Mouse (Mus musculus): ENCODE data around the gene BC017158. TPM values are rescaled to one million over a fixed set of nuclear protein-coding genes. Genes with fewer than 3 reads are reported as not detected.

BC017158 gene
- polyA plus RNA-seq, 1 experiment: 54.1 TPM

GRCm38 (mm10) chr7:128267813-128268212 lies 30.2 kb downstream of the BC017158 start:
- H3K36me3 ChIP-seq (ENCODE audit: control insufficient read depth, insufficient read depth, low read length): peaks cover 4% of the 10 kb centered on the region; the same call in 1 of the 2 replicates

GRCm38 (mm10) chr7:128267391-128267790 lies 30.6 kb downstream of the BC017158 start:
- peaks cover 4% of the 10 kb centered on the region; the same call in 1 of the 2 replicates for H3K36me3 ChIP-seq (ENCODE audit: control insufficient read depth, insufficient read depth, low read length)
- 71% methylated on average over 13 of the region's 13 CpGs for WGBS
- H3K27me3 ChIP-seq (ENCODE audit: control insufficient read depth, insufficient read depth, low read length): no peaks in the 10 kb centered on the region
- no peaks in the 10 kb centered on the region for H3K4me1 ChIP-seq (replicated peaks; ENCODE audit: control insufficient read depth, insufficient read depth, low read length)
- DNase-seq: no peak
- no peak overlapping the region for H3K27ac ChIP-seq (ENCODE audit: control insufficient read depth, insufficient read depth, low read length)
- TF ChIP-seq CTCF (IDR thresholded peaks at IDR 0.05; ENCODE audit: borderline replicate concordance, control insufficient read depth, extremely low read depth, insufficient read depth, low read length, poor library complexity): no peak
- TF ChIP-seq POLR2A (IDR thresholded peaks at IDR 0.05; ENCODE audit: control insufficient read depth, extremely low read depth, insufficient read depth, low read length, poor library complexity): no peak
- no peak overlapping the region for H3K4me3 ChIP-seq (ENCODE audit: control insufficient read depth, insufficient read depth, low read length)

More at GRCm38 (mm10) chr7:128267813-128268212, 30.2 kb downstream of the BC017158 start:
- H3K4me1 ChIP-seq (replicated peaks; ENCODE audit: control insufficient read depth, insufficient read depth, low read length): no peaks in the 10 kb centered on the region
- no peak overlapping the region for H3K4me3 ChIP-seq (ENCODE audit: control insufficient read depth, insufficient read depth, low read length)
- H3K27me3 ChIP-seq (ENCODE audit: control insufficient read depth, insufficient read depth, low read length): no peaks in the 10 kb centered on the region
- 88% methylated on average over 7 of the region's 7 CpGs for WGBS
- no peak overlapping the region for H3K27ac ChIP-seq (ENCODE audit: control insufficient read depth, insufficient read depth, low read length)
- TF ChIP-seq POLR2A (IDR thresholded peaks at IDR 0.05; ENCODE audit: control insufficient read depth, extremely low read depth, insufficient read depth, low read length, poor library complexity): no peak
- DNase-seq: no peak

- Histone ChIP-seq H3K27ac (ENCODE audit: control insufficient read depth, insufficient read depth, low read length) (no peak overlapping the region), H3K27me3 (ENCODE audit: control insufficient read depth, insufficient read depth, low read length) (no peaks in the 10 kb centered on the region), H3K4me1 (replicated peaks; ENCODE audit: control insufficient read depth, insufficient read depth, low read length) (no peaks in the 10 kb centered on the region), H3K4me3 (ENCODE audit: control insufficient read depth, insufficient read depth, low read length) (no peak overlapping the region), H3K36me3 (ENCODE audit: control insufficient read depth, insufficient read depth, low read length) (no peaks in the 10 kb centered on the region)
- WGBS: 84% methylated on average over 5 of the region's 5 CpGs
- DNase-seq: no peak
- TF ChIP-seq CTCF (IDR thresholded peaks at IDR 0.05; ENCODE audit: borderline replicate concordance, control insufficient read depth, extremely low read depth, insufficient read depth, low read length, poor library complexity) (no peak), POLR2A (IDR thresholded peaks at IDR 0.05; ENCODE audit: control insufficient read depth, extremely low read depth, insufficient read depth, low read length, poor library complexity) (no peak)
These were observed 31.9 kb downstream of the BC017158 start for GRCm38 (mm10) chr7:128266056-128266455.

GRCm38 (mm10) chr7:128265411-128265810 lies 32.6 kb downstream of the BC017158 start, which contains the start of gene Slc5a2:
Gene Slc5a2 (plus strand): TSS chr7:128265657.
- DNase-seq: no peak
- H3K27ac ChIP-seq (ENCODE audit: control insufficient read depth, insufficient read depth, low read length): no peak within 1 kb of the TSS
- TF ChIP-seq CTCF (IDR thresholded peaks at IDR 0.05; ENCODE audit: borderline replicate concordance, control insufficient read depth, extremely low read depth, insufficient read depth, low read length, poor library complexity): no peak
- no peak for TF ChIP-seq POLR2A (IDR thresholded peaks at IDR 0.05; ENCODE audit: control insufficient read depth, extremely low read depth, insufficient read depth, low read length, poor library complexity)
- WGBS: 92% methylated on average over 6 of the region's 6 CpGs
- H3K27me3 ChIP-seq (ENCODE audit: control insufficient read depth, insufficient read depth, low read length): no peaks in the 10 kb centered on the region
- H3K36me3 ChIP-seq (ENCODE audit: control insufficient read depth, insufficient read depth, low read length): no peaks in the 10 kb centered on the region
- H3K4me3 ChIP-seq (ENCODE audit: control insufficient read depth, insufficient read depth, low read length): no peak within 1 kb of the TSS
- no peaks in the 10 kb centered on the region for H3K4me1 ChIP-seq (replicated peaks; ENCODE audit: control insufficient read depth, insufficient read depth, low read length)

GRCm38 (mm10) chr7:128256783-128257334 lies 41.1 kb downstream of the BC017158 start:
- H3K27ac ChIP-seq (ENCODE audit: control insufficient read depth, insufficient read depth, low read length): no peak overlapping the region
- WGBS: 68% methylated on average over 5 of the region's 5 CpGs

DNA sequence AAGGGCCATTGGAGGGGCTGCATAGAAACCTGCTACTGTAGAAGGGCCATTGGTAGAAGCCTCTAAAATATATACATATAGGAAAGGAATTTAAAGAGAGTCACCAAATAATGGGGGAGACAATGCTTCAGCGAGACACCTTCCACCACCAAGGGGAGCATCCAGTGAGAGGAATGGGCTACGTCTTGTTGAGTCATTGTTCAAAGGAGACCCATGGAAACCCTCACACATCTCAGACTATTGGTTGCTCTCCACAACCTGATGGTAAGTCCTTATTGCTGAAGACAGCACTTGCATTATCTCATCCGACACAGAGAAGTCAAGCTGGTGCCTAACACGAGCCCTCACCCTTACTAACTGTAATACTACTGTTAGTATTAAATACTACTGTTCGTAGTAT lies 42.2 kb downstream of the BC017158 start:
- no peaks in the 10 kb centered on the region for H3K36me3 ChIP-seq (ENCODE audit: control insufficient read depth, insufficient read depth, low read length)
- no peak for TF ChIP-seq POLR2A (IDR thresholded peaks at IDR 0.05; ENCODE audit: control insufficient read depth, extremely low read depth, insufficient read depth, low read length, poor library complexity)
- TF ChIP-seq CTCF (IDR thresholded peaks at IDR 0.05; ENCODE audit: borderline replicate concordance, control insufficient read depth, extremely low read depth, insufficient read depth, low read length, poor library complexity): no peak
- H3K27ac ChIP-seq (ENCODE audit: control insufficient read depth, insufficient read depth, low read length): no peak overlapping the region
- no peaks in the 10 kb centered on the region for H3K27me3 ChIP-seq (ENCODE audit: control insufficient read depth, insufficient read depth, low read length)
- DNase-seq: no peak
- peaks cover 12% of the 10 kb centered on the region for H3K4me1 ChIP-seq (replicated peaks; ENCODE audit: control insufficient read depth, insufficient read depth, low read length)
- WGBS: 97% methylated on average over 5 of the region's 5 CpGs
- no peak overlapping the region for H3K4me3 ChIP-seq (ENCODE audit: control insufficient read depth, insufficient read depth, low read length)

More at GRCm38 (mm10) chr7:128256783-128257334, 41.1 kb downstream of the BC017158 start:
- DNase-seq: no peak
- Histone ChIP-seq H3K27me3 (ENCODE audit: control insufficient read depth, insufficient read depth, low read length) (no peaks in the 10 kb centered on the region), H3K4me3 (ENCODE audit: control insufficient read depth, insufficient read depth, low read length) (no peak overlapping the region), H3K36me3 (ENCODE audit: control insufficient read depth, insufficient read depth, low read length) (no peaks in the 10 kb centered on the region), H3K4me1 (replicated peaks; ENCODE audit: control insufficient read depth, insufficient read depth, low read length) (peaks cover 11% of the 10 kb centered on the region)
- no peak for TF ChIP-seq CTCF (IDR thresholded peaks at IDR 0.05; ENCODE audit: borderline replicate concordance, control insufficient read depth, extremely low read depth, insufficient read depth, low read length, poor library complexity)
- no peak for TF ChIP-seq POLR2A (IDR thresholded peaks at IDR 0.05; ENCODE audit: control insufficient read depth, extremely low read depth, insufficient read depth, low read length, poor library complexity)

DNA sequence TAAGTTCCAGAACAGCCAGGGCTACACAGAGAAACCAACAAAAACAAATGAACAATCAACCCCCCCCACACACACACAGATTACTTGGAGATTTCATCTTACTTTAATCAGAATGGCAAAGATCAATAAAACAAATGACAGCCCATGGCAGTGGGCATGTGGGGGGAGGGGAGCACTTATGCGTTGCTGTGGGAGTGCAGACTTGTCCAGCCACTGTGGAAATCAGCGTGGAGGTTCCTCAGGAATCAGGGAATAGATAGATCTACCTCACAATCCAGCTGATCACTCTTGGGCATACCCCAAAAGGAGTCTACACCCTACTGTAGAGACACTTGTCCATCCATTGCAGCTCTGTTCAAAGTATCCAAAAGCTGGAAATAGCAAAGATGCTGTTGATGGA lies 43.0 kb downstream of the BC017158 start:
- DNase-seq: no peak
- Histone ChIP-seq H3K4me3 (ENCODE audit: control insufficient read depth, insufficient read depth, low read length) (no peak overlapping the region), H3K27ac (ENCODE audit: control insufficient read depth, insufficient read depth, low read length) (no peak overlapping the region), H3K27me3 (ENCODE audit: control insufficient read depth, insufficient read depth, low read length) (no peaks in the 10 kb centered on the region), H3K4me1 (replicated peaks; ENCODE audit: control insufficient read depth, insufficient read depth, low read length) (peaks cover 12% of the 10 kb centered on the region), H3K36me3 (ENCODE audit: control insufficient read depth, insufficient read depth, low read length) (no peaks in the 10 kb centered on the region)
- WGBS: 62% methylated on average over 2 of the region's 2 CpGs
- TF ChIP-seq CTCF (IDR thresholded peaks at IDR 0.05; ENCODE audit: borderline replicate concordance, control insufficient read depth, extremely low read depth, insufficient read depth, low read length, poor library complexity) (no peak), POLR2A (IDR thresholded peaks at IDR 0.05; ENCODE audit: control insufficient read depth, extremely low read depth, insufficient read depth, low read length, poor library complexity) (no peak)
